Mouse (Mus musculus): ENCODE measurements around the gene Gamt. TPM values are rescaled to one million over a fixed set of nuclear protein-coding genes. Genes with fewer than 3 reads are reported as not detected.

Gamt gene
- 15.1 and 43.1 TPM in 2 replicates for polyA plus RNA-seq (2012; rRNA removed; ENCODE audit: low replicate concordance)

DNA sequence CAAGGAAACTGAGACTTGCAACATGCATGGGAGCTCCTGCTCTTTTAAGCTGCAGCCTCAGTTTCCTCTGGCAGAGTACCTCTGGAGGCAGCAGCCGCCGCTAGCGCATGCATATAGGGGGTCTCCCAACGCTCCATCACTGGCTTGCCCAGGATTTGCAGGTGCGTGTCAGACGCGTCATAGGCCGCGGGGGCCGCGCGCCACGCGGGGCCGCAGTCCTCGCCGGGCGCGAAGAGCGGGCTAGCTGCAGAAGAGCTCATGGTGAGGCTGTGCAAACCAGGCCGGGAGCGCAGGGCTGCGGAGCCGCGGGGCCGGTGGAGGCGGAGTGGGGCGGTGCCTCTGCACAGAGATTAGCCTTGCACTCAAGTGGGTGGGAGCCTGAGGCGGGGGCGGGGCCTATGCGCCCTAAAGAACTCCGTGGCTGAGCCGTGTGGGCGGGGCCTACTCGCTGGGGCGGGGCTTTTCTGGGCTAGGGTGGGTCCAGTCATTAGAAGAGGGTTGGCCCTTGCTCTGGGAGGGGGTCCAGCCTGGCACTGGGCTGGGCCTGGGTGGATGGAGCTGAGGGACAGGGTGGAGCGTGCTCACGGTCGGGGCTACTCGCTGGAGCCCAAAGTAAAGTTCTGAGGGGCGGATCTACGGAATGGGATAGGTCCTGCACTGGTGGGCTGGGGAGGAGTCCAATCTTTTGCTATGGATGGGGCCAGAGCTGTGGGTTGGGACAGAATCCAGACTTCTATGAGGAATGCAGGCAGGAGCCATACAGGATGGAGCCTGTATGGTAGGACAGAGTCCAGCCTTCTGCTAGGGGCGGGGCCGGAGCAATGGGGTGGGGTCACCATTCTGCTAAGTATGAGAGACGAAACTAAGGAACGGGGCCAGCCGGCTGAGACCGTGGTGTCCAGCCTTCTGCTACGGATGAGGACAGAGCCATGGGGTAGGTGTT is at the start of gene Gamt, which contains the start of gene Dazap1:
TSS of gene Gamt (minus strand) at position 371 of the 943 bp plus-strand sequence.
TSS of gene Dazap1 (plus strand) at position 845 of the 943 bp plus-strand sequence.

DNA sequence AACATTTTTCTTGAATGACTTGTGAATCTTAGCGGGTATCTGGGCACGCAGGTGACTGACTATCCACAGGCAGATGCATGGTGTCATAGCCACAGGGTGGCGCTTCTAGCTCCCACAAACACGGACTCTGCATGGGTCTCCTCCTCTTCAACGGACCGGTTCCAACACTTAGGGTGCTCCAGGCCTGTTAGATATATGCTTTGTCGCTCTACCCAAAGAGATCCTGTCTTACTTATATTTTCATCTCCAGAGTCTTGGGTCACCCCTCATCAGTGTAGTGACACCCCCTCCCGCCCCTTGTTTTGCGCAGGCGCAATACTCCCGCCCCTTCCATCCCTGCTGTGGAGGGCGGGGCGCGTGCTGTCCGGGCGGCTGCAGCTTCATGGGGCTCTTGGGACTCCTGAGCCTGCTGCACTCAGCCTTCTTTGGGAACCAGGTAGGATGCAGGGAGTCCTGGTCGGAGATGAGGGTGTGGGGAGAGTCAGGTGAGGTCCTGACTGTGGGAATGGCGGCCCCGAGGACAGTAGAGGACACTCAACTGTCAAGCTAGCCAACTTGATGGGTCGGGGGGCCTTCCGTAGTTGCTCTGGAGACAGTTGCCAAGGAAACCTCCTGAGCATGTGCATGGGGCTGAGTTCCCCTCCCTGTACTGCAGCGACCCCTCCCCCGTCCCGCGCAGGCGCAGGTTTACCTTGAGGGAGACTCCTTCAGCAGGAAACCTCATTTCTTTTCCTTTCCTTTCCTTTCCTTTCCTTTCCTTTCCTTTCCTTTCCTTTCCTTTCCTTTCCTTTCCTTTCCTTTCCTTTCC is 35.0 kb upstream of the Gamt start, which contains the start of gene Apc2:
TSS of gene Apc2 (plus strand) at position 360 of the 808 bp plus-strand sequence.

DNA sequence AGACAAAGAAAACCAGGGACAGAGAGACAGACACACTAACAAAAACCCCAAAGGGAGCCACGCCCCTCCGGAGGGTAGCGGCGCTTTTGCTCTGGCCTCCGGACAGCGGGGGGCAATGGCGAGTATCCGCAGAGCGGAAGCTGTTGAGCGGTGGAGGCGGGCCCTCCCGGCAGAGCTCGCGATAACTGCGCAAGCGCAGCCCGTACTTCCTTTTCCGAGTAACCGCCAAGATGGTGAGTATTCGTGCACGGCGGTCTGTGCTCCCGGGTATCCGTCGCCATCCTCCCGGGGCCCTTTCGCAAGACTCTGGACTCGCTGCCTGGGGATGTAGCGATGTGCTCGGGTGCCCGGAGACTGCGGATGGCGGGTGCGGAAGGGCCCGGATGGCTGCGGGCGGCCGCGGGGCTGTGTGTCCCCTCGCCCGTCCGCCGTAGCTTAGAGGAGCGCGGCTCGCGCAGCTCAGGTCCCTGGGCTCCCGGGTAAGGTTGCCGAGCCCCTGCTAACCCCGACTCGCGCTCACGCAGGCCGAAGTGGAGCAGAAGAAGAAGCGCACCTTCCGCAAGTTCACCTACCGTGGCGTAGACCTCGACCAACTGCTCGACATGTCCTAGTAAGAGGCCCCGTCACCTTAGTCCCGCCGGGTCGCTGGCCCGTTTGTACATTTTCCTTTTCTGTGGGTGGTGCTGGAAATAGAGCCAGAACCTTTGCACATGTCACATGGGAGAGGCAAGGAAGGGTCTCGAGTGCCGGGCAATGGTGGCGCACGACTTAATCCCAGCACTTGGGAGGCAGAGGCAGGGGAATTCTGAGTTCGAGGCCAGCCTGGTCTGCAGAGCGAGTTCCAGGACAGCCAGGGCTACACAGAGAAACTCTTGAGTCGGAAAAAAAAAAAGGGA is 31.7 kb upstream of the Gamt start, which contains the start of gene Rps15:
TSS of gene Rps15 (plus strand) at position 203 of the 896 bp plus-strand sequence.

GRCm38 (mm10) chr10:80248971-80249640 is 11.7 kb downstream of the Gamt start, which contains the start of gene Ndufs7:
Gene Ndufs7, plus strand, starts transcription at chr10:80249121.

DNA sequence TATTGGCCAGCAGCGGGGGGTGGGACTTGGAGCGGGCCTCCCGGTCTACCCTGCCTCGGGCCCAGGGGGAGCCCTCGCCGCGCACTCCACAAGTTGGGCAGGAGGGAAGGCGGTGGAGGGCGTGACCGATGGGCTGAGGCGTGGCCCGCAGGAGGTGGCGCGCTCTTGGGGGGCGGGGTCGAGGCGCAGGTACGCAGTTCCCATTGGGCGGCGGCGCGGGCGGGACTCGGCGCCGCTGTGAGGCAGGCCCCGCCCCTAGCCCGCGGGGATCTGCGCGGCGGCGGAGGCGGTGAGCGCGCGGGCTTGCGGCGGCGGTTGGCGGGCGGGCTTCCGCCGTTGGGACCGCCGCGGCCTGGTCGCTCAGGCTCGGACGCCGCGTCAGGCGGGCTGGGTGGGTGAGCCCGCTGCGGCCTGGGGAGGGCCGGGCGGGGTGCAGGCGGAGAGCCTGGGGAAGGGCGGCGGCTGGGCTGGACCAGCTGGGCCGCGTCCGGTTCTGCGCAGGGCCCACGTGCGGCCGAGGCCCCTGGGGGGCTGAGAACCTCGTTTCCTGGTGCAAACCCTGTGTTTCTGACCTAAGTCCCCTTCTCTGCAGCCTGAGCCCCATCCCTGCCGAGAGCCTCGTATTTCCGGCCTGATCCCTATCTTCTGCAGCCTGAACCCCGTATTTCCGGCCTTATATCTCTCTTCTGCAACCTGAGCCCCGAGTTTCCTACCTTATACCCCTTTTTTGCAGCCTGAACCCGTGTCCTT is 34.2 kb downstream of the Gamt start, which contains the start of gene Mum1:
TSS of gene Mum1 (plus strand) at position 19 of the 750 bp plus-strand sequence.

Other genes starting within 250 kb of the Gamt start
- 16.6 and 28.8 TPM in 2 replicates for gene Arhgap45, start 244.4 kb downstream of the Gamt start, polyA plus RNA-seq (2012; rRNA removed; ENCODE audit: low replicate concordance)
- gene Polr2e, start 221.2 kb downstream of the Gamt start, polyA plus RNA-seq (2012; rRNA removed; ENCODE audit: low replicate concordance): 82.1 and 91.1 TPM in 2 replicates
- 1,699 and 1,725 TPM in 2 replicates for gene Gpx4, start 213.8 kb downstream of the Gamt start, polyA plus RNA-seq (2012; rRNA removed; ENCODE audit: low replicate concordance)
- 63.5 and 95.0 TPM in 2 replicates for gene Sbno2, start 155.4 kb downstream of the Gamt start, polyA plus RNA-seq (2012; rRNA removed; ENCODE audit: low replicate concordance)
- gene Stk11, start 145.2 kb downstream of the Gamt start, polyA plus RNA-seq (2012; rRNA removed; ENCODE audit: low replicate concordance): 105 and 121 TPM in 2 replicates
- gene Atp5d, start 122.4 kb downstream of the Gamt start, polyA plus RNA-seq (2012; rRNA removed; ENCODE audit: low replicate concordance): 5,808 and 7,935 TPM in 2 replicates
- 6.3 and 6.6 TPM in 2 replicates for gene Cbarp, start 120.2 kb downstream of the Gamt start, polyA plus RNA-seq (2012; rRNA removed; ENCODE audit: low replicate concordance)
- 198 and 360 TPM in 2 replicates for gene Midn, start 112.7 kb downstream of the Gamt start, polyA plus RNA-seq (2012; rRNA removed; ENCODE audit: low replicate concordance)
- gene Cirbp, start 95.0 kb downstream of the Gamt start, polyA plus RNA-seq (2012; rRNA removed; ENCODE audit: low replicate concordance): 46.7 and 55.3 TPM in 2 replicates
- gene 1600002K03Rik, start 88.1 kb downstream of the Gamt start, polyA plus RNA-seq (2012; rRNA removed; ENCODE audit: low replicate concordance): 12.6 and 12.7 TPM in 2 replicates
- gene Efna2, start 81.5 kb downstream of the Gamt start, polyA plus RNA-seq (2012; rRNA removed; ENCODE audit: low replicate concordance): 2.0 and 2.2 TPM in 2 replicates
- gene Mum1, start 34.6 kb downstream of the Gamt start, polyA plus RNA-seq (2012; rRNA removed; ENCODE audit: low replicate concordance): 14.5 and 19.2 TPM in 2 replicates
- 967 and 1,434 TPM in 2 replicates for gene Ndufs7, start 11.9 kb downstream of the Gamt start, polyA plus RNA-seq (2012; rRNA removed; ENCODE audit: low replicate concordance)
- gene Dazap1, start 474 bp upstream of the Gamt start, polyA plus RNA-seq (2012; rRNA removed; ENCODE audit: low replicate concordance): 104 and 128 TPM in 2 replicates
- 739 and 1,199 TPM in 2 replicates for gene Rps15, start 31.4 kb upstream of the Gamt start, polyA plus RNA-seq (2012; rRNA removed; ENCODE audit: low replicate concordance)
- gene Apc2, start 35.0 kb upstream of the Gamt start, polyA plus RNA-seq (2012; rRNA removed; ENCODE audit: low replicate concordance): 0.88 and 1.1 TPM in 2 replicates
- gene 2310011J03Rik, start 59.5 kb upstream of the Gamt start, polyA plus RNA-seq (2012; rRNA removed; ENCODE audit: low replicate concordance): 52.1 and 92.1 TPM in 2 replicates
- gene Pcsk4, start 68.5 kb upstream of the Gamt start, polyA plus RNA-seq (2012; rRNA removed; ENCODE audit: low replicate concordance): 37.6 and 47.6 TPM in 2 replicates
- gene Reep6, start 68.9 kb upstream of the Gamt start, polyA plus RNA-seq (2012; rRNA removed; ENCODE audit: low replicate concordance): 257 and 279 TPM in 2 replicates
- 113 and 171 TPM in 2 replicates for gene Adamtsl5, start 87.4 kb upstream of the Gamt start, polyA plus RNA-seq (2012; rRNA removed; ENCODE audit: low replicate concordance)
- gene Plk5, start 95.4 kb upstream of the Gamt start, polyA plus RNA-seq (2012; rRNA removed; ENCODE audit: low replicate concordance): 2.4 and 7.5 TPM in 2 replicates
- 13.6 and 24.5 TPM in 2 replicates for gene Mex3d, start 126.6 kb upstream of the Gamt start, polyA plus RNA-seq (2012; rRNA removed; ENCODE audit: low replicate concordance)
- 76.6 and 89.3 TPM in 2 replicates for gene Mbd3, start 138.5 kb upstream of the Gamt start, polyA plus RNA-seq (2012; rRNA removed; ENCODE audit: low replicate concordance)
- gene Uqcr11, start 145.8 kb upstream of the Gamt start, polyA plus RNA-seq (2012; rRNA removed; ENCODE audit: low replicate concordance): 2,686 and 4,056 TPM in 2 replicates
- gene Tcf3, start 172.6 kb upstream of the Gamt start, polyA plus RNA-seq (2012; rRNA removed; ENCODE audit: low replicate concordance): 95.5 and 98.0 TPM in 2 replicates
- 0.26 and 4.2 TPM in 2 replicates for gene Onecut3, start 233.8 kb upstream of the Gamt start, polyA plus RNA-seq (2012; rRNA removed; ENCODE audit: low replicate concordance)